Mouse (Mus musculus) midbrain, embryonic 16.5 days (tissue): ENCODE data around the gene Sf3a1. TPM values are rescaled to one million over a fixed set of nuclear protein-coding genes. Genes with fewer than 3 reads are reported as not detected.

ENCODE experiments used
- ATAC-seq: fragments of 200-750 bp; cut with Nextera tagmentation; 2 replicates; pipeline ENCODE4 v1.8.0; 2017; ENCODE audit warnings: moderate TSS enrichment
- H3K27ac ChIP-seq: fragments of 300-500 bp; sonication (generic); 2 replicates; pipeline ENCODE4 v1.5.1; 2014; ENCODE audit warnings: mild to moderate bottlenecking, low read length, mixed read lengths
- H3K27me3 ChIP-seq: fragments of 300-500 bp; sonication (generic); 2 replicates; pipeline ENCODE4 v1.6.1; 2014; ENCODE audit warnings: low read depth, low read length, mixed read lengths; ENCODE audit not compliant: control insufficient read depth, insufficient read depth
- H3K36me3 ChIP-seq: fragments of 300-500 bp; sonication (generic); 2 replicates; pipeline ENCODE4 v1.6.1; 2014; ENCODE audit warnings: mild to moderate bottlenecking, low read length, moderate library complexity, mixed read lengths; ENCODE audit not compliant: control insufficient read depth, insufficient read depth
- H3K4me1 ChIP-seq: fragments of 300-500 bp; sonication (generic); 2 replicates; pipeline ENCODE4 v1.6.1; 2014; ENCODE audit warnings: mild to moderate bottlenecking, low read length, mixed read lengths; ENCODE audit not compliant: control insufficient read depth, insufficient read depth
- H3K4me2 ChIP-seq: fragments of 300-500 bp; sonication (generic); 2 replicates; pipeline ENCODE4 v1.6.1; 2014; ENCODE audit warnings: mild to moderate bottlenecking, low read length, mixed read lengths
- H3K4me3 ChIP-seq: fragments of 300-500 bp; sonication (generic); 2 replicates; pipeline ENCODE4 v1.5.1; 2014; ENCODE audit warnings: low read depth, mild to moderate bottlenecking, low read length, moderate library complexity, mixed read lengths
- H3K9ac ChIP-seq: fragments of 300-500 bp; sonication (generic); 2 replicates; pipeline ENCODE4 v1.6.1; 2014; ENCODE audit warnings: low read depth, low read length, mixed read lengths
- H3K9me3 ChIP-seq: fragments of 300-500 bp; sonication (generic); replicated peaks from 2 replicates; pipeline ENCODE4 v1.6.1; 2014; ENCODE audit warnings: mild to moderate bottlenecking, low read length, mixed read lengths; ENCODE audit not compliant: control insufficient read depth, poor library complexity, severe bottlenecking
- WGBS: fragments of 180-500 bp; shearing (Covaris S2); extraction: QIAGEN DNeasy Blood & Tissue Kit; methylation state at CpG from one replicate; pipeline ENCODE4 v1.1.7; 2014; 5-methylcytosine and 5-hydroxymethylcytosine counted together
- polyA plus RNA-seq: library from polyadenylated mRNA; unstranded; fragments of >200 nt; fragmentation: Nextera tagmentation; extraction: Ambion mirVana; gene quantifications from 2 replicates; pipeline ENCODE4 v1.2.1, GENCODE M21; 2015

Sf3a1 gene
- polyA plus RNA-seq, 1 experiment from 2014 or later, result 53.8 TPM

DNA sequence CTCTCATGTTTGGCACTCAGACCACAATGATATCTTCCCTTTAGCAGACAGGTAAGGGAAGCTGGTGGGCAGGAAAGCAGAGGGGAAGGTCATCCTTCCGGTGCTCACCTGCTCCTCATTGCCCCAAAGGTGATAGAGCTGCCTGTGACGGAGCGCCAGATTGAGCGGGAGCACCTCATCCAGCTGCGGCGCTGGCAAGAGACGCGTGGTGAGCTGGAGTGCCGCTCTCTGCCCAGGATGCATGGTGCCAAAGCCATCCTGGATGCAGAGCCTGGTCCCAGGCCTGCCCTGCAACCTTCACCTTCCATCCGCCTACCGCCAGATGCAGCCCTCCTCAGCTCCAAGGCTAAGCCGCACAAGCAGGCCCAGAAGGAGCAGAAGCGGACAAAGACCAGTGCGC, 54.4 kb downstream of the Sf3a1 start:
- no peak for ATAC-seq
- Histone ChIP-seq H3K9ac (no peak overlapping the region), H3K4me2 (no peak overlapping the region), H3K27me3 (peaks cover 14% of the 10 kb centered on the region), H3K4me1 (peaks cover 7% of the 10 kb centered on the region; the same call in 1 of the 2 replicates), H3K27ac (no peak overlapping the region), H3K9me3 (no peaks in the 10 kb centered on the region; the same call in 1 of the 2 replicates), H3K36me3 (peaks cover 24% of the 10 kb centered on the region; the same call in 1 of the 2 replicates), H3K4me3 (no peak overlapping the region)
- WGBS, result 95% methylated on average over 14 of the region's 14 CpGs

DNA sequence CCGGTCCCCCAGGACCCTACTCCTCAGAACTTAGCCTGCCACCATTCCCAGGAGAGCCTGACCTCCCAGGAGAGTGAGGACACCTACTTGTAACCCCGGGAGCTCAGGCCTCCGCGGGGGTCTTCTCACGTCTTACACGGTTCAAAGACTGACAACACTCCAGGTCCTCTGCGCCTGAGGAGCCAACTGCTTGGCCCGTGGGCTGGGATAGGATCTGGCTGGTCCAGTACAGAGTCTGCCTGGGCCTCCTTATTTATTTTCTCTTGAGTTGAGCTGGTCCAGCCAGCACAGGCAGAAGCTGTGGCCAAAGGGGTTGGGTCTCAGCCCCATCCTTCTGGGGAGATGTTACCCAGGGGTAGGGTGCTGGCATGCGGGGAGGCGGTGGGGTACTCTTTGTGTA, 54.9 kb downstream of the Sf3a1 start:
- H3K4me1 ChIP-seq, result peaks cover 7% of the 10 kb centered on the region; the same call in 1 of the 2 replicates
- H3K4me3 ChIP-seq, result no peak overlapping the region
- no peak for ATAC-seq
- WGBS, result 87% methylated on average over 10 of the region's 10 CpGs
- H3K9ac ChIP-seq, result no peak overlapping the region
- no peak overlapping the region for H3K27ac ChIP-seq
- no peaks in the 10 kb centered on the region; the same call in 1 of the 2 replicates for H3K9me3 ChIP-seq
- H3K4me2 ChIP-seq, result no peak overlapping the region
- peaks cover 14% of the 10 kb centered on the region for H3K27me3 ChIP-seq
- peaks cover 22% of the 10 kb centered on the region; the same call in 1 of the 2 replicates for H3K36me3 ChIP-seq

DNA sequence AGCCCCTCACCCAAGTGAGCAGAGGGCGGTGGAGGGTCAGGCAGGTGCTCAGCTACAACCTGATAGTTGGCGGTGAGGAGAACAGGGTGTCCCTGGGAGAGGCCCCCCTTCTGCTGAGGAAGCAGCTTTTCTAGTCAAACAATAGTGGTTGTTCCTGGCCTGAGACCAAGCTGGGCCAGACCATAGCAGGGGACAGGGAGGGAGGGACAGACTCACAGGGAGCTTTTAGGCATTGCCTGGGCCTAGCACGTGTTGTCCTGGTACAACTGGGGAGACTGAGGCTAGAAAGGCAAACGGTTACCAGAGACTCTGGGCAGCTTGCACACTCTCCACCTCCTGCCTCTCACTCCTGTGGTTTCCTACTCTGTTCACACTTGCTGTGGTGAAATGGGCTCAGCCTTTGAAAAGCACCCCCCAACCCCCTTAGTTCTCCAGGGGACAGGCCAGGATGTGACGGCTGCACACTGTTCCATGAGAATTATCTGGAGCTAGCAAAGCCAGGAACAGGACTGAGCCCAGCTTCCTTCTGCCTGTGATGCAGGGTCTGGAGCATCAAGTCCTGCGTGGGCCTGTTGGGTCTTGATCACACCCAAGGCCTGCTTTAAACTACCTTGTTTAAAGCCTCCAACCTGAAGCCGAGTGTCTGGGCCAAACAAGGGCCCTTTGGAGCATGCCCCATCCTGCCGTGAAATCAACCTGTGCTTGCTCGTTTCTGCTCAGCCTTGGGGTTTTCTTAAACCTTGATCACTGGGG, 56.3 kb downstream of the Sf3a1 start:
- WGBS, result 78% methylated on average over 9 of the region's 9 CpGs
- no peak overlapping the region for H3K4me2 ChIP-seq
- peaks cover 7% of the 10 kb centered on the region; the same call in 1 of the 2 replicates for H3K4me1 ChIP-seq
- no peak overlapping the region for H3K9ac ChIP-seq
- ATAC-seq, result no peak
- H3K4me3 ChIP-seq, result no peak overlapping the region
- H3K27me3 ChIP-seq, result peaks cover 14% of the 10 kb centered on the region
- H3K27ac ChIP-seq, result no peak overlapping the region
- peaks cover 20% of the 10 kb centered on the region; the same call in 1 of the 2 replicates for H3K36me3 ChIP-seq
- H3K9me3 ChIP-seq, result no peaks in the 10 kb centered on the region; the same call in 1 of the 2 replicates

DNA sequence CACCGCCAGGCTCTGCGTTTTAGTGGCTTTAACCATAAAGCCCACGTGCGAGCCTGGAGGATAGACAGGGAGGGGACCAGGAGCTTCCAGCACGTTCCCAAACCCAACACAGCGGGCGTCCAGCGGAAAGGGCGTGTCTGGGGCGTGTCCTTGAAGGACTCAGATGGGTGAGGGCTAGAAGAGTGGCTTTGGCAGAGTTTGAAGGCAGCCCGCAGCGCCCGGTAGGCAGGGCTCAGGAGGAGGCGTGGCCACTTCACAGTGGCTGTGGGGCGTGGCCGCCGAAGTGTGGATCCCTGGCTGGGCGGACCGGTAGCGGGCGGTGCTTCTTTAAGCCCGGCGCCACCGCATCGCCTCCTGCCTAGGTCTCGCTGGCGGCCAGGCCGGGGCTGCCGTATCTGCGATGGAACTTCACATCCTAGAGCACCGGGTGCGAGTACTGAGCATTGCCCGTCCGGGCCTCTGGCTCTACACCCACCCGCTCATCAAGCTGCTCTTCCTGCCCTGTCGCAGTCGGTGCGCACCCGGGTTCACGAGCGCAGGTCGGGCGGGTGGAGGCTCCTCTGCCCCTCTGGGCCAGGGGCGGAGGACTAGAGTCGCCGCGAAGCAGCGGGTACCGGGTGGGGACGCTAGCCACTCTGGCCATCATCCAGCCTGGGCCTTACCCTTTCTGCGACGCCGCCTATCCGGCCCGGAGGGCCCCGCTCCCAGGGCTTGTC, 57.9 kb downstream of the Sf3a1 start, which contains the start of gene Castor1:
Castor1 (plus strand) TSS at position 312 of the 716 bp plus-strand sequence.
- peaks cover 13% of the 10 kb centered on the region; the same call in 1 of the 2 replicates for H3K36me3 ChIP-seq
- peak within 1 kb of the TSS; percentile 79 for H3K4me2 ChIP-seq
- peaks cover 7% of the 10 kb centered on the region; the same call in 1 of the 2 replicates for H3K4me1 ChIP-seq
- WGBS, result 2% methylated on average over 56 of the region's 56 CpGs
- peaks cover 14% of the 10 kb centered on the region for H3K27me3 ChIP-seq
- peak; percentile 65 for ATAC-seq
- H3K9ac ChIP-seq, result peak within 1 kb of the TSS; percentile 55
- H3K27ac ChIP-seq, result no peak within 1 kb of the TSS
- no peaks in the 10 kb centered on the region; the same call in 1 of the 2 replicates for H3K9me3 ChIP-seq
- peak within 1 kb of the TSS; percentile 41 for H3K4me3 ChIP-seq

DNA sequence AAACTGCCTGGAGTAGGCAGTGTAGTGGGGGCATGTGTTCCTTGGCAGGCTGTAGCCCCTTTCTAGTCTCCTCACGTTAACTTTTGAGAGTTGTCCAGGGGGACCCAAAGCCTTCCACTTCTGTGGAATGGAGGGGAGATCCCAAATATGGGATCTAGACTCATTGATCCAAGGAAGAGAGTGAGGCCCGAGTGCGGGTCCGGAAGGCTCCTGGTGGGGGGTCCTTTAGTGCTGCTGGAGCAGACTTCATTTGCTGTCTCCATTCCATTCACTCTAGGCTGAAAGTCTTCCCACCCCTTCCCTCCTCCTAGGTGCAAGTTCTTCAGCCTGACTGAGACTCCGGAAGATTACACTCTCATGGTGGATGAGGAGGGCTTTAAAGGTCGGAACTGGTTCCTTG, 58.5 kb downstream of the Sf3a1 start:
- Histone ChIP-seq H3K27ac (no peak overlapping the region), H3K27me3 (peaks cover 14% of the 10 kb centered on the region), H3K9me3 (no peaks in the 10 kb centered on the region; the same call in 1 of the 2 replicates), H3K36me3 (peaks cover 10% of the 10 kb centered on the region; the same call in 1 of the 2 replicates), H3K4me1 (peaks cover 7% of the 10 kb centered on the region; the same call in 1 of the 2 replicates), H3K9ac (peak overlapping the region; percentile 55), H3K4me3 (peak overlapping the region; percentile 41), H3K4me2 (peak overlapping the region; percentile 79)
- WGBS, result 4% methylated on average over 6 of the region's 6 CpGs
- 0 out of 2 replicates have a peak, but pooled peaks have one; percentile 33 for ATAC-seq

DNA sequence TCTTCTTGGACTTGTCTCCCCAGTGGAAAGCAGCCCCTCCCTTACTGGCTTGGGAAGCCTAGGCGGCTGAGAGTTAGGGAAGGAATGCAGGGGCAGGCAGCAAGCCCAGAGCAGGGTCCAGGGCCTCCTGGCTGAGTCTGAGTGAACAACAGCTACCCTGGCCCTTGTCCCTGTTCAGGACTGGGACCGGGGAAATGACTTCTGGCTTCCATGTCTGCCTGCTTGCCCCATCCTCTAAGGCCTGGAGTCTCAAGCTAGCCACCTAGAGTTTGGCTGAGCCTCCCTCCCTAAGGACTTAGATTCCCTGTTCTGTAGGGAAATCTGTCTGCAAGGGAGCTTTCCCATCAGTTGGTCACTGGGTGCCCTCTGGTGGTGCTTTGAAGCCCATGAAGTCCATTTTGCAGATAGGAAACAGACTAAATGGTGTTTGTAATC, 59.2 kb downstream of the Sf3a1 start:
- no peak overlapping the region for H3K4me3 ChIP-seq
- H3K4me2 ChIP-seq, result no peak overlapping the region
- no peaks in the 10 kb centered on the region; the same call in 1 of the 2 replicates for H3K9me3 ChIP-seq
- H3K27ac ChIP-seq, result no peak overlapping the region
- peaks cover 14% of the 10 kb centered on the region for H3K27me3 ChIP-seq
- WGBS, result 15% methylated on average over 2 of the region's 2 CpGs
- peaks cover 7% of the 10 kb centered on the region; the same call in 1 of the 2 replicates for H3K4me1 ChIP-seq
- no peak overlapping the region for H3K9ac ChIP-seq
- ATAC-seq, result no peak
- H3K36me3 ChIP-seq, result peaks cover 6% of the 10 kb centered on the region; the same call in 1 of the 2 replicates

DNA sequence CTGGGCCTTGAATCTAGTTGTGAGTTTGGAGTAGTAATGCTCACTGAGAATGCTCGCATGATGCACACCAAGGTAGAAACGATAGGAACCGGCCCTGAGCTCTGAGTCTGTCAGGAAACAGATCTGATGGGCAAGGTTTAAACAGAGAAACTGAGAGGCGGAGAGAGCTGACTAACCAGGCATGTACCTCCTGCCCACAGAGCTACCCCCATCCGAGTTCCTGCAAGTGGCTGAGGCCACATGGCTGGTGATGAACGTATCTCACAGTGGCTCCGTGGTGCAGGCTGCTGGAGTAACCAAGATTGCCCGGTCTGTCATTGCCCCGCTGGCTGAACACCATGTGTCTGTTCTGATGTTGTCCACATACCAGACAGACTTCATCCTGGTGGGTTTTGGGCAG, 59.8 kb downstream of the Sf3a1 start:
- H3K9me3 ChIP-seq, result no peaks in the 10 kb centered on the region; the same call in 1 of the 2 replicates
- peaks cover 4% of the 10 kb centered on the region; the same call in 1 of the 2 replicates for H3K36me3 ChIP-seq
- no peak overlapping the region for H3K4me2 ChIP-seq
- WGBS, result 67% methylated on average over 9 of the region's 9 CpGs
- H3K4me1 ChIP-seq, result peaks cover 7% of the 10 kb centered on the region; the same call in 1 of the 2 replicates
- no peak overlapping the region for H3K27ac ChIP-seq
- H3K4me3 ChIP-seq, result no peak overlapping the region
- ATAC-seq, result no peak
- H3K27me3 ChIP-seq, result peaks cover 14% of the 10 kb centered on the region
- no peak overlapping the region for H3K9ac ChIP-seq

DNA sequence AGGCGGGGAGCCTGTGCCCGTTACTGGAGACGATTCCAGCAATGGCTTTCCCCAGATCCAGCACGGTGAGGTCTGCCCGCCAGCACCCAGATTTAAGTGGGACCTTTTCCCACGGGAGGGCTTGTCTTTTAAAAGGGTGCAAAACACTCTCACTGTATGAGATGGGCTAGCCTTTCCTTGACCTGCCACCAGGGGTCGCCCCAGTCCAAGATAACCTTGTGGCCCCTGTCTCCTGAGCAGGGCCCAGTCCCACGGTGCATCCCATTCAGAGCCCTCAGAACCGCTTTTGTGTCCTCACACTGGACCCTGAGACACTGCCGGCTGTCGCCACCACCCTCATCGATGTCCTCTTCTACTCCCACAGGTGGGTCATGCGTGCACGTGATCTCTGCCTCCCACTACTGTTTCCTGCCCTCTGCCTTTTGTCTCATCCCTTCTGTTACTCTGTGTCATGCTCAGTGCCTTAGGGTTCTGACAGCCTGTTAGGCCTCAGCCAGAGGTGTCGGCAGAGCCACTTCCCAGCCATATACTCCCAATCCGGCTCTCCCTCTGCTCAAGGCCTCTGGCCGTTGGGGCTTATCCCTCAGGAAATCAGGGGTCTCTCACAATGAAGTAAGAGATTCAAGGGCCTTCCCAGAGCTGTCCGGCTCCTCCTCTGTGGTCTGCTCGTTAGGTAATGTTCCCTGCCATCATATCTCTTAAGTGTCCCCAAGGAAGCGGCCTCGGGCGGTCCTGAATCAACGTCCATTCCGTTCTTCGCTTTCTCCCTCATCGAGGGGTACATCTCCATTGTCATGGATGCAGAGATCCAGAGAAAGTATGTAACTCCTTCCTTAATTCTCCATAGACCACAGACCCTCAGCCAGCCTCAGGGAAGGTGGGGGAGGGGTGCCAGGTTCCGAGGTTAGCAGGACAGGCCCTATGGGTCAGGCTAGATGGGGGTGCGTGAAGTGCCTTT, 60.6 kb downstream of the Sf3a1 start:
- 46% methylated on average over 28 of the region's 28 CpGs for WGBS
- no peak overlapping the region for H3K4me2 ChIP-seq
- no peak for ATAC-seq

More for the DNA sequence above, 60.6 kb downstream of the Sf3a1 start:
- no peaks in the 10 kb centered on the region; the same call in 1 of the 2 replicates for H3K9me3 ChIP-seq
- H3K9ac ChIP-seq, result no peak overlapping the region
- peaks cover 7% of the 10 kb centered on the region; the same call in 1 of the 2 replicates for H3K4me1 ChIP-seq
- H3K4me3 ChIP-seq, result no peak overlapping the region
- no peaks in the 10 kb centered on the region for H3K36me3 ChIP-seq
- H3K27me3 ChIP-seq, result peaks cover 14% of the 10 kb centered on the region
- H3K27ac ChIP-seq, result no peak overlapping the region
